Comparison of ENCODE assay signal across 10 mouse cellular contexts in genomic region chr9:70926820-70927588, GRCm38 (mm10). TPM values are rescaled to one million over a fixed set of nuclear protein-coding genes. Genes with fewer than 3 reads are reported as not detected.
DNase-seq lines count a peak whose midpoint lies in the region; ATAC-seq and TF ChIP-seq lines count a peak whose summit lies in the region.
"Had no signal": no experiment of that assay in that cellular context is flagged by ENCODE, and none has a peak within 500 bp of the region (broad histone marks: within the 10 kb centered on the region; RNA-seq: fewer than 3 reads in every experiment).

No protein-coding gene starts in this region.

- TF ChIP-seq CTCF in liver, embryonic 14.5 days (IDR thresholded peaks at IDR 0.05; ENCODE audit: low read depth): peak; percentile 40; the same call in 1 of the 2 replicates

- TF ChIP-seq EP300 in liver, embryonic 14.5 days (IDR thresholded peaks at IDR 0.05; ENCODE audit: low read depth): peak; percentile 91

- intact Hi-C loops in left cerebral cortex, postnatal 14 days (cut with DNase I): no loop called here

- peak; percentile 86 for ATAC-seq in heart, embryonic 12.5 days (ENCODE audit: insufficient number of reproducible peaks, low FRiP score)
- ATAC-seq in liver, embryonic 14.5 days (ENCODE audit: insufficient read depth): peak; percentile 84
- ATAC-seq in stomach, embryonic 15.5 days (ENCODE audit: insufficient read depth, low FRiP score, low read depth): peak; percentile 85

- H3K4me3 ChIP-seq in heart, embryonic 12.5 days: no peak overlapping the region
- H3K4me3 ChIP-seq in liver, embryonic 14.5 days (ENCODE audit: insufficient read depth in 1 of 2, low read depth in 2 of 2, low read length in 2 of 2): peak overlapping the region in 1 of 2 experiments; percentile 27; a peak in 1 of 4 replicates
- no peak overlapping the region for H3K4me3 ChIP-seq in stomach, embryonic 15.5 days (replicated peaks)
- H3K4me3 ChIP-seq: left cerebral cortex, adult 2 months had no signal

- H3K4me1 ChIP-seq in heart, embryonic 12.5 days (replicated peaks): peaks cover 28% of the 10 kb centered on the region
- peaks cover 75 to 77% of the 10 kb centered on the region in 2 experiments for H3K4me1 ChIP-seq in liver, embryonic 14.5 days (replicated peaks; ENCODE audit: control insufficient read depth in 2 of 2, insufficient read depth in 2 of 2, low read length in 1 of 2)
- peaks cover 2% of the 10 kb centered on the region; the same call in 1 of the 2 replicates for H3K4me1 ChIP-seq in stomach, embryonic 15.5 days

- H3K27ac ChIP-seq in heart, embryonic 12.5 days (ENCODE audit: poor library complexity, severe bottlenecking): peak overlapping the region; percentile 67
- H3K27ac ChIP-seq in liver, embryonic 14.5 days: peak overlapping the region; percentile 99
- peak overlapping the region; percentile 80 for H3K27ac ChIP-seq in stomach, embryonic 15.5 days
- H3K27ac ChIP-seq: left cerebral cortex, adult 2 months had no signal

- no peak overlapping the region for H3K4me2 ChIP-seq in heart, embryonic 12.5 days
- peak overlapping the region; percentile 68 for H3K4me2 ChIP-seq in liver, embryonic 14.5 days (ENCODE audit: low read depth)
- no peak overlapping the region for H3K4me2 ChIP-seq in stomach, embryonic 15.5 days

- H3K9me3 ChIP-seq in heart, embryonic 12.5 days (replicated peaks): no peaks in the 10 kb centered on the region
- H3K9me3 ChIP-seq in liver, embryonic 14.5 days (ENCODE audit: control insufficient read depth, low read length): no peaks in the 10 kb centered on the region
- H3K9me3 ChIP-seq in stomach, embryonic 15.5 days: no peaks in the 10 kb centered on the region

- no peaks in the 10 kb centered on the region for H3K27me3 ChIP-seq in heart, embryonic 12.5 days (replicated peaks)
- H3K27me3 ChIP-seq in liver, embryonic 14.5 days (ENCODE audit: control insufficient read depth, insufficient read depth, low read length): no peaks in the 10 kb centered on the region
- H3K27me3 ChIP-seq in stomach, embryonic 15.5 days (replicated peaks): no peaks in the 10 kb centered on the region

- H3K9ac ChIP-seq in heart, embryonic 12.5 days: no peak overlapping the region
- H3K9ac ChIP-seq in liver, embryonic 14.5 days (replicated peaks): peak overlapping the region; percentile 76
- H3K9ac ChIP-seq in stomach, embryonic 15.5 days: no peak overlapping the region

- DNase-seq in spleen, postnatal 10 days (ENCODE audit: low spot score in 2 of 2): peak; percentile 69 to 77
- DNase-seq in spleen, adult 12 weeks (ENCODE audit: low spot score): no peak
- peak; percentile 84 to 91 (median 89) for DNase-seq in liver, embryonic 14.5 days (ENCODE audit: low read depth in 3 of 3, low spot score in 3 of 3)
- no peak for DNase-seq in left cerebral cortex, postnatal 14 days (ENCODE audit: low spot score in 2 of 2)
- DNase-seq in layer of hippocampus, adult 9-11 months: no peak
- DNase-seq in kidney, adult 9 months: no peak
- DNase-seq: cerebellum, postnatal 10 days had no signal

- no peaks in the 10 kb centered on the region for H3K36me3 ChIP-seq in heart, embryonic 12.5 days
- no peaks in the 10 kb centered on the region for H3K36me3 ChIP-seq in liver, embryonic 14.5 days (replicated peaks; ENCODE audit: control insufficient read depth, insufficient read depth, low read depth)
- H3K36me3 ChIP-seq in stomach, embryonic 15.5 days: no peaks in the 10 kb centered on the region

- 36% methylated on average over 6 of the region's 6 CpGs for WGBS in heart, embryonic 12.5 days
- 7% methylated on average over 6 of the region's 6 CpGs for whole genome bisulfite sequencing in liver, embryonic 14.5 days (ENCODE audit: insufficient replicate concordance)
- 48% methylated on average over 6 of the region's 6 CpGs for WGBS in stomach, embryonic 15.5 days

RNA-seq across cellular contexts. Expression of gene Lipc, which starts 25.0 kb away (rescaled TPM):
- 0.22 and 1.00 TPM in 2 replicates for polyA plus RNA-seq in heart, embryonic 12.5 days (2016; fragmentation: Nextera tagmentation; extraction: Ambion mirVana)
- 19.3 and 22.4 TPM in 2 replicates for polyA plus RNA-seq in liver, embryonic 14.5 days (2012; rRNA removed)
- 26.8 and 30.3 TPM in 2 replicates for polyA plus RNA-seq in liver, embryonic 14.5 days (2014; fragmentation: Nextera tagmentation; extraction: Ambion mirVana)
- 3.3 and 3.6 TPM in 2 replicates for polyA plus RNA-seq in stomach, embryonic 15.5 days (2015; fragmentation: Nextera tagmentation; extraction: Ambion mirVana)
- total RNA-seq in left cerebral cortex, postnatal 14 days (2021): under 1 TPM; 0.32 to 0.66 TPM

Comparison
In these comparisons a context has a peak if more than half of its experiments do, and no peak if none do; other contexts are left out.
1. DNase-seq: peak in spleen, postnatal 10 days (2 of 2) and liver, embryonic 14.5 days (3 of 3); none in spleen, adult 12 weeks (single experiment), left cerebral cortex, postnatal 14 days (0 of 2), layer of hippocampus, adult 9-11 months (single experiment) and kidney, adult 9 months (single experiment).
2. Peak in every context shown above with its lines, with median percentiles within 50 percentile points of each other: ATAC-seq and H3K27ac ChIP-seq.